Mouse (Mus musculus): Measurements from ENCODE around the gene Gm3594.
"Not testable (repeated sequence)": the region's sequence is repeated elsewhere in the genome, so short reads cannot be mapped to it uniquely, and the experiment has no call there.

Gene Gm3594

DNA sequence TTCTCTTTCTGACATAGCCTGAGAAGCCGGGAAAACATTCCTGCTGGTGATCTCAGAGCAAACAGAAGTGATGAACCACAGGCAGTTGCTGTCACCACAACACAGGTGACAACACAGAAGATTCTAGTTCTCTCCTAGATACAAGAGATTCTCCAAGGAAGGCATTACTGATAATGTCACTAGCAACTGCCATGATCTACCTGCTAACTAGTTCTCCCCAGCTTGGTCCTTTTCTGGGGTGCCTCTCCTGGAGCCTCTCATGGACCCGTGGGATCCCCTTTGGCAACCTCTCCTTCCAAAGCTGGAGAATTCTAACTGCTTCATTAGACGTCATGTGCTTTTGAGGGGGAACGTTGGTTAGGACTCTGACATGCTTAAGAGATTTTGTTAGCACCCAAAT lies at the start of gene Gm3594:
Gene Gm3594 (minus strand): TSS at position 101 of the 400 bp plus-strand sequence.
- DNase-seq (ENCODE audit: low spot score) = not testable (repeated sequence)

DNA sequence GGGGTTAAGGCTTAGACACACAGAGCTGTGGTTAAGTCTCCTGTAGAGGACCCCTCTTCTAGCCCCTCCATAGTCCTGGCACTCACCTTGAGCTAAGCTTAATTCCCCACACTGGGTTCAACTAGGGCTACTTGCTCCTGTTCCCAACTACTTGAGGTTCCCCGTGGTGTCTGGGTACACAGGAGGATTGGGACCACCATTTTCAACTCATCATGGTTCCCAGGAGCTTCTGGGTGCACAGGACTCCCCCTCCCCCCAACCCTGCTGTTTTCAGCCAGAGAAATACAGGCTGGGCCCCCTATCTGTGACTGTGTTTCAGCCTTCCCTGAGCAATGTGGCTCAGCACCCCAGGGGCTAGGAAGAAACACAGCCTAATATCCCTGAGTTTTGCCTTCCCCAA lies 41.9 kb upstream of the Gm3594 start:
- DNase-seq (ENCODE audit: low spot score) = not testable (repeated sequence)

DNA sequence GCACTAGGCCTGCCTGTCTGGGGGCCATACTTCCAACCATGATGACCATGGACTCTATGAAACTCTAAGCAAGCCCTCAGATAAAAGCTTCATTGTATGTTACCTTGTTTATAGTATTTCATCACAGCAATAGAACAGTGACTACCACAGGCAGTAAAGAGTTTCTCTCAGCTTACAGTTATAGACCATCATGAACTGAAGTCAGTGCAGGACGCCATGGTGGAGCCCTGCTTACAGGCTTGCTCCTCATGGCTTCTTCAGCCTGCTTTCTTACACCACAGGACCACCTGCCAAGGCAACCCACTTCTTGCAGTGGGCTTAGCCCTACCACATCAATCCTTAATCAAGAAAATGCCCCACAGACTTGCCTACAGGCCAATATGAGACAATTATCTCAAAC lies 41.1 kb upstream of the Gm3594 start:
- DNase-seq (ENCODE audit: low spot score) = not testable (repeated sequence)

DNA sequence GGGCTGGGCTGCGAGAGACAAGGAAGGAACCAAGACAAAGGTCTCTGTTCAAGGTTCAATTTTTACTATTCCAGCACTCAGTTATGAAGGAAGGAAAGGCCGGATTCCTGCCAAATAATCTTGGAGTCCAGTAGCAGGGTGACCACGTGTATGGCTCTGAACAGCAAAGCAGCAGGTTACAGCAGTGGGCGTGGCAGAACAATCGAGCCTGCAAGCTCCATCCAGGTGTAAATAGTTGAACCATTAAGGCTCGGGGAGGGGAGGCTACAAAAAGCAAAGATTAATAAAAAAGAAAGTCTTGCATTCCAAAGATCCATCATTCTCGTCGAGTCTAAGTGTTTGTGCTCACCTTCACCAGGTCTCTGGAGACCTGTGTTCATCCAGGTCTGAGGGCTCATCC lies 37.7 kb upstream of the Gm3594 start:
- DNase-seq (ENCODE audit: low spot score) = not testable (repeated sequence)

DNA sequence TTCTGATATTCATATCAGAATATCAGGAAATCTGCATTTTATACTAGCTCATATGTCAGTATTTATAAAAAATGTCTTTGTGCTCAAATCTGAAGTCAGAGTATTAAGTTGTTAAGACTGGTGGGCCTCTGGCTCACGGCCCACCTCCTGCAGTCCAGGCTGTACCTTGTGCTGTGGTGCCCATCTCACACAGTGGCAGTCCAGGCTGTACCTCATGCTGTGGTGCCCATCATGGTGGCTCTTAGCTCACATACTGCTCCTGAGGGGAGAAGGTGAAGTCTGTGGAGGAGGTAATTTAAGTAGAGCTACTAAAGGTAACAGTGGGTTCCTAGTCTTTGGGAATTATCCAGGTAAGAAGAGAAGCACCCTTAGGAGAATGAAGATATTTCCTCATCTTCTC lies 27.4 kb upstream of the Gm3594 start:
- not testable (repeated sequence) for DNase-seq (ENCODE audit: low spot score)

DNA sequence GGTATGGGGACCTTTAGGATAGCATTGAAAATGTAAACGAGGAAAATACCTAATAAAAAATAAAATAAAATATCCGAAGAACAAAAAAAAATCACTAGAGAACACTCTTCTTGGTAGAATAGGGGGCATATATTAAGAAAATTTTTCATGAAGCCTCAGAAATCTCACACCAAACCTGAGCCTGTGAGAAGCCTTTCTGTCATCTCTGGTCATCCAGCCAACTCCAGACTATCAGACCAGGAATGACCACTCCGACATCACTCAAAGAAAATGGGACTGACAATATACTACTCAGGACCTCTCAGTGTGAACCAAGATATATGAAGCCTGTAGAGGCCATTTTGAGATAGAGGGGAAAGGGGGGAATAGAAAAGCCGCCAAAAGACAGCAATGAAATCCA lies 3.6 kb downstream of the Gm3594 start:
- not testable (repeated sequence) for DNase-seq (ENCODE audit: low spot score)

DNA sequence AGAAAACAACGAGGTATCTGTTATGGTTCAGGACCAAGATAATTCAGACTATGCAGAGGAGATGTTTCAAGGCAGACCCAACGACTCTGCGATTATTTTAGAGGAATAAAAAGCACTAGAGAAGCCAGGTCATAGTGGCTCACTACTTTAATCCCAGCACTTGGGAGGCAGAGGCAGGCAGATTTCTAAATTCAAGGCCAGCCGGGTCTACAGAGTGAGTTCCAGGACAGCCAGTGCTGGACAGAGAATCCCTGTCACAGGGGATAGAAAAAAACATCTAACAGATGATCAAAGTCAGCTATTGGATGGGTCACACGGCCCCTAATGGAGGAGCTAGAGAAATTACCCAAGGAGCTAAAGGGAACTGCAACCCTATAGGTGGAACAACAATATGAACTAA lies 4.2 kb downstream of the Gm3594 start:
- not testable (repeated sequence) for DNase-seq (ENCODE audit: low spot score)

DNA sequence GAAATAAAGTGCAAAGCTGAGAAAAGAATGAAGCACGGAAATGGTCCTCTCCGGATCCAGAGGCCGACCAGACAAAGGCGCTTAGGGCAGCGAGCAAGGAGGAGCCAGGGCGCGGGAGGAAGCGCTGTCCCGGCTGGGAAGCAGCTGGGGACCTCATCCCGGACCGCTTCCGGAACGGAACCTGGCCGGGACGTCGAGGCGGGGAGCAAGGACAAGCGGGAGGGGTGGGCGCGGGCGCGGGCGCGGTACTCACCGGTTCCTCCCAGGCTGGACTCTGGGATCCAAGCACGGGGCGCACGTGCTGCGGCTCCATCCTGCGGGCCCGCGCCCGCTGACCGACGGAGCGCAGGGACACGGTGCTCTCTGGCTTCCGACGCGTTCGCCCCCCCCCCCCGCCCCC lies 17.6 kb downstream of the Gm3594 start:
- DNase-seq (ENCODE audit: low spot score) = not testable (repeated sequence)

DNA sequence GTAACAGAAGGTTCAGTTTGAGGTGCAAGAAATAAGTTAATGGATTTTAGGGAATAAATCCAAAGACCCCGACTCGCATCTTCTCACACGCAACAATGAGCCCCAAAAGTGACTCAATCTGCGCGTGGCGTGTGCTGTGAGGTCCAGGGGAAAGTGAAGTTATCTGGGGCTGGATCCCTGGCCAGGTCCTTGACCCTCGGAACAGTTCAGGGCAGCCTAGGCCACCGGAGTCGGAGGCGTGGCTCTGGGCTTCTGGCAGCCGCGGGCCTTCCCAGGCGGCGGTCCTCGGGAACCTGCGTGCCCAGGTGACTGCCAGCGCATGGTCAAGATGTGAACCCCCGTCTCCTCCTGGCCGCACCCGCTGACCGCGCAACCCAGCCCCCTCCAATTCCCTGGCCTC lies 18.1 kb downstream of the Gm3594 start:
- DNase-seq (ENCODE audit: low spot score) = peak; percentile 3

DNA sequence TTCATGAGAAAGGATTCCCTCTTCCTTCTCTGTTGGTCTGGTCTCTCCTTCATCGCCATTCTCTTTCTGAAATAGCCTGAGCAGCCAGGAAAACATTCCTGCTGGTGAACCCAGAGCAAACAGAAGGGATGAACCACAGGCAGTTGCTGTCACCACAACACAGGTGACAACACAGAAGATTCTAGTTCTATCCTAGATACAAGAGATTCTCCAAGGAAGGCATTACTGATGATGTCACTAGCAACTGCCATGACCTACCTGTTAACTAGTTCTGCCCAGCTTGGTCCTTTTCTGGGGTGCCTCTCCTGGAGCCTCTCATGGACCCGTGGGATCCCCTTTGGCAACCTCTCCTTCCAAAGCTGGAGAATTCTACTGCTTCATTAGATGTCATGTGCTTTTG lies 32.0 kb downstream of the Gm3594 start, which contains the start of gene Gm3591:
Gene Gm3591 (minus strand): TSS at position 101 of the 400 bp plus-strand sequence.
- DNase-seq (ENCODE audit: low spot score) = not testable (repeated sequence)

DNA sequence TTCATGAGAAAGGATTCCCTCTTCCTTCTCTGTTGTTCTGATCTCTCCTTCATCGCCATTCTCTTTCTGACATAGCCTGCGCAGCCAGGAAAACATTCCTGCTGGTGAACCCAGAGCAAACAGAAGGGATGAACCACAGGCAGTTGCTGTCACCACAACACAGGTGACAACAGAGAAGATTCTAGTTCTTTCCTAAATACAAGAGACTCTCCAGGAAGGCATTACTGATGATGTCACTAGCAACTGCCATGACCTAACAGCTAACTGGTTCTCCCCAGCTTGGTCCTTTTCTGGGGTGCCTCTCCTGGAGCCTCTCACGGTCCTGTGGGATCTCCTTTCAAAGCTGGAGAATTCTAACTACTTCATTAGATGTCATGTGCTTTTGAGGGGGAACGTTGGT lies 54.2 kb downstream of the Gm3594 start, which contains the start of gene Gm16440:
Gene Gm16440 (minus strand): TSS at position 101 of the 400 bp plus-strand sequence.
- DNase-seq (ENCODE audit: low spot score) = not testable (repeated sequence)
